Mouse (Mus musculus): ENCODE measurements around the gene Helz.

GRCm38 (mm10) chr11:107649458-107649857 is 101.7 kb downstream of the Helz start:
- TF ChIP-seq CTCF (IDR thresholded peaks at IDR 0.05; ENCODE audit: borderline replicate concordance, extremely low read depth, insufficient read depth, insufficient read length) (no peak), POLR2A (IDR thresholded peaks at IDR 0.05; ENCODE audit: borderline replicate concordance, extremely low read depth, insufficient read depth, insufficient read length, poor library complexity, severe bottlenecking) (no peak)

Measured in brain, embryonic 14.5 days (tissue).